ENCODE assay signal across 30 mouse cellular contexts in the genomic region with DNA sequence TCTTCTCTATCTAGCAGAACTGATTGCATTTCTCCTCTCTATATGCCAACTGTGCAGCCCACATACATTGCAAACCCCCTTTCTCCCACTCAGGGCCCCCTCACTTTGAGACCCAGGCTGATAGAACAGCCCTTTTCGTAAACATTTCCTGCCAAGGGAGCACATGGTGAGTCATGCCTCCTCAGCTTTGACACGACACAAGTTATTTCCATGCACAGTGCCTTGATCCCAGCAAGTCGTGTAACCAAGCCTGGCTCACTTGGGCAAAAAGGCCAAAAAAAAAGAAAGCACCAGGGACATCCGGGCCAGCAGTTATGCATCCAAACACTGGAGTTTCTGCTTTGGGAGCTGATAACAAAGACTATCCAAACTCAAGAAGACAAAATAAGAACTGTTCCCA.
"Had no signal": no experiment of that assay in that cellular context is flagged by ENCODE, and none has a peak within 500 bp of the region (broad histone marks: within the 10 kb centered on the region; RNA-seq: fewer than 3 reads in every experiment).

No protein-coding gene starts in this region.

- DNase-seq: heart, postnatal 10 days; heart, postnatal 14 days; heart, postnatal 36 days; heart, postnatal 4 days; kidney, adult 11 months; kidney, adult 18-20 months; kidney, adult 2 months; kidney, adult 8-10 months; kidney, adult 9 months; kidney, postnatal 10 days; kidney, postnatal 14 days; kidney, postnatal 25 days; kidney, postnatal 36 days; kidney, postnatal 4 days; layer of hippocampus, adult 9-11 months; layer of hippocampus, postnatal 36 days had no signal

- H3K27ac ChIP-seq: heart, embryonic 13.5 days; heart, embryonic 15.5 days; hindbrain, embryonic 10.5 days; hindbrain, embryonic 12.5 days; hindbrain, embryonic 13.5 days; hindbrain, embryonic 14.5 days; hindbrain, embryonic 15.5 days; hindbrain, postnatal 0 days; intestine, embryonic 15.5 days; kidney, embryonic 15.5 days; kidney, postnatal 0 days; layer of hippocampus, adult 2 months; left cerebral cortex, adult 2 months had no signal

- H3K4me1 ChIP-seq: heart, embryonic 12.5 days; heart, embryonic 13.5 days; hindbrain, embryonic 12.5 days; intestine, embryonic 15.5 days; kidney, embryonic 15.5 days had no signal

- H3K4me3 ChIP-seq: heart, embryonic 12.5 days; heart, embryonic 13.5 days; heart, embryonic 15.5 days; hindbrain, embryonic 10.5 days; hindbrain, embryonic 12.5 days; hindbrain, embryonic 13.5 days; hindbrain, embryonic 15.5 days; intestine, embryonic 15.5 days; kidney, embryonic 15.5 days; layer of hippocampus, adult 2 months; left cerebral cortex, adult 2 months had no signal
